Mouse (Mus musculus) thymus, postnatal 36 days (tissue): Measurements from ENCODE around the gene Clip2.
"Not testable (repeated sequence)": the region's sequence is repeated elsewhere in the genome, so short reads cannot be mapped to it uniquely, and the experiment has no call there.

ENCODE experiments used
- DNase-seq, 2 experiments: peaks; one replicate each; pipeline ENCODE4 v3.0.0; 2022; ENCODE audit warnings: mixed read lengths in 2 of 2

The Clip2 gene

GRCm38 (mm10) chr5:134456503-134456962 is 95.7 kb downstream of the Clip2 start, which contains the start of gene Gtf2ird1:
Gene Gtf2ird1 (minus strand): TSS chr5:134456716.
- peak; percentile 63 to 72 for DNase-seq

GRCm38 (mm10) chr5:134455914-134456423 is 96.3 kb downstream of the Clip2 start:
- DNase-seq, result peak; percentile 66 to 72

- peak; percentile 80 to 83 for DNase-seq
Measured at GRCm38 (mm10) chr5:134455186-134455895, 96.9 kb downstream of the Clip2 start.

GRCm38 (mm10) chr5:134454421-134454820 is 97.8 kb downstream of the Clip2 start:
- DNase-seq, result peak in 1 of 2 experiments; percentile 9

- DNase-seq, result no peak
Measured at GRCm38 (mm10) chr5:134453577-134453976, 98.7 kb downstream of the Clip2 start.

GRCm38 (mm10) chr5:134446755-134447154 is 105.5 kb downstream of the Clip2 start:
- DNase-seq, result not testable (repeated sequence)

GRCm38 (mm10) chr5:134445895-134446294 is 106.3 kb downstream of the Clip2 start:
- no peak for DNase-seq

GRCm38 (mm10) chr5:134445208-134445831 is 106.9 kb downstream of the Clip2 start:
- peak; percentile 37 to 41 for DNase-seq

GRCm38 (mm10) chr5:134444473-134444872 is 107.8 kb downstream of the Clip2 start:
- DNase-seq, result peak; percentile 95 to 98

GRCm38 (mm10) chr5:134442066-134442465 is 110.2 kb downstream of the Clip2 start:
- no peak for DNase-seq

GRCm38 (mm10) chr5:134441105-134441504 is 111.1 kb downstream of the Clip2 start:
- DNase-seq, result no peak

GRCm38 (mm10) chr5:134440098-134440497 is 112.1 kb downstream of the Clip2 start:
- DNase-seq, result peak in 1 of 2 experiments; percentile 31

- DNase-seq, result no peak
Measured at GRCm38 (mm10) chr5:134439481-134439880, 112.8 kb downstream of the Clip2 start.
